Mouse (Mus musculus) left cerebral cortex, adult 2 months (tissue): ENCODE data around the gene Abhd10. TPM values are rescaled to one million over a fixed set of nuclear protein-coding genes. Genes with fewer than 3 reads are reported as not detected.

Experiments used
- DNase-seq, 2 experiments: peaks; one replicate each; pipeline ENCODE4 v3.0.0; 2021 to 2022; ENCODE audit warnings: low spot score in 2 of 2, mixed read lengths in 1 of 2; ENCODE audit errors: extremely low spot score in 1 of 2
- H3K27ac ChIP-seq: fragments of 200-600 bp; 2 replicates; pipeline ENCODE4 v1.8.1; 2022
- H3K4me3 ChIP-seq: fragments of 200-600 bp; 2 replicates; pipeline ENCODE4 v1.8.1; 2022
- CTCF ChIP-seq: fragments of 200-600 bp; IDR thresholded peaks from 2 replicates; pipeline ENCODE4 v1.8.1; 2022; ENCODE audit warnings: antibody characterized with exemption, mild to moderate bottlenecking, moderate library complexity
- intact Hi-C: fragments of 180-260 bp; cut with DNase I; formaldehyde crosslinking; loops from one replicate; pipeline ENCODE4 v1.15.1; 2025
- total RNA-seq, 2 experiments: library from RNA; stranded (reverse); gene quantifications; 2 replicates each; pipeline ENCODE4 v1.2.3; 2021

The Abhd10 gene
- total RNA-seq, 2 experiments from 2014 or later = 21.6 to 23.7 TPM

DNA sequence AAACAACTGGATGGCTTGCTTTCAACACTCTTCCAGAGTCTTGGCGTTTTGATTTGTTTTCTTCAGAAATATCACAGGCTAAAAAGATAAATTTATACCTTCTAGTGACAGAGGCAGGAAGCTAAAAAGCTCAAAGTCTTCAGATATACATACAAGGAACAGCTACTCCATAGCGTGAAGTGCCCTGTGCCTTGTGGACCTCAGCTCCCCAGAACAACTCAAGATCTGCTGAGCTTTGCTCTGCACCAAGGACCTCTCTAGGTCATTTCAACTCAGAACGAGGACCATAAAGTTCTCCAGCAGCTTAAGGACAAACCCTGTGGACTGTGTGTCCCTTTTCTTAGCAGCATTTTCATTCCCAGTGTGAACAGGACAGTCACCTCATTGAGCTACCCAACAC, 22.3 kb upstream of the Abhd10 start:
- Histone ChIP-seq H3K27ac (no peak overlapping the region), H3K4me3 (no peak overlapping the region)
- DNase-seq = no peak
- intact Hi-C loops = no loop called here
- TF ChIP-seq CTCF = no peak

DNA sequence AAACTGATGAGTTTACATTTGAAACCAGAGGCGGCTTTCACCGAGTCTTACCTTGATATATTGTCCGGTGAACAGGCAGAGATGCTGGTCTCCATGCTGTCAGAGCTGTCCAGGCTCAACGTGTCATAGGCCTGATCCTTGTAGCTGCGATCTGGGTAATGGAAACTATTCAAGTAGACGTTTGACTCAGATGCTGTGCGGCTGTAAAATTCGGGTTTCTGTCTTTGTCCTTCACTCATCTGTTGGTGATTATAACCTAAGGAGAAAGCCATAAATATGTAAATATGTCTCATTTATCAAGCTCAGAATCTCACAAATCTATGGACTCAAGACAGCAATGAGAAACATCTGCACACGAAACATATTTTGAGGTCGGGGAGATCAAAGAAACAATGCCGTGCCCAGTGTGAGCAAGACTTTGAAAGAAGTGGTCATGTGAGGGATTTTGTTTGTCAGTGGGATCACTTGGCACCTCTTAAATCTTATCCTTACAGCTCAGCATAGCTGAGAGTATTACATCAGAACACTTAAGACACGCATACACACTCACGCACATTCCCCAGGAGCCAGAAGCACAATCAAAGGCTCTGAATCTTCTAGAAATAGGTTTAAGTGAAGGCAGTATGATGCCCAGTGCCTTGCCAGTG, 20.2 kb upstream of the Abhd10 start:
- Histone ChIP-seq H3K4me3 (no peak overlapping the region), H3K27ac (no peak overlapping the region)
- DNase-seq = no peak
- intact Hi-C loops = no loop called here
- TF ChIP-seq CTCF = no peak

DNA sequence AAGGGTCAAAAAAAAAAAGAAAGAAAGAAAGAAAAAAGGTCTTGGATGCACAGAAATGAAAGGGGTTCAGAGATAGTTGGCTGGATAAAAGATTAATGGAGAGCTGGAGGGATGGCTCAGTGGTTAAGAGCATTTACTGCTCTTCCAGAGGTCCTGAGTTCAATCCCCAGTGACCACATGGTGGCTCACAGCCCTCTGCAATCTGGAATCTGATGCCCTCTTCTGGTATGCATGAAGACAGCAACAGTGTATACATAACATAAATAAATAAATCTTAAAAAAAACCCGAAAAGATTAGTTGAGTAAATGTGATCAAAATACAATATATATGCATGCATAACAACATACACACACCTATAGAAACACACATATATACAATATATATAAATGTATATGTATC, 18.7 kb upstream of the Abhd10 start:
- peak; percentile 40 for TF ChIP-seq CTCF
- intact Hi-C loops = no loop called here
- Histone ChIP-seq H3K27ac (no peak overlapping the region), H3K4me3 (no peak overlapping the region)
- DNase-seq = no peak

DNA sequence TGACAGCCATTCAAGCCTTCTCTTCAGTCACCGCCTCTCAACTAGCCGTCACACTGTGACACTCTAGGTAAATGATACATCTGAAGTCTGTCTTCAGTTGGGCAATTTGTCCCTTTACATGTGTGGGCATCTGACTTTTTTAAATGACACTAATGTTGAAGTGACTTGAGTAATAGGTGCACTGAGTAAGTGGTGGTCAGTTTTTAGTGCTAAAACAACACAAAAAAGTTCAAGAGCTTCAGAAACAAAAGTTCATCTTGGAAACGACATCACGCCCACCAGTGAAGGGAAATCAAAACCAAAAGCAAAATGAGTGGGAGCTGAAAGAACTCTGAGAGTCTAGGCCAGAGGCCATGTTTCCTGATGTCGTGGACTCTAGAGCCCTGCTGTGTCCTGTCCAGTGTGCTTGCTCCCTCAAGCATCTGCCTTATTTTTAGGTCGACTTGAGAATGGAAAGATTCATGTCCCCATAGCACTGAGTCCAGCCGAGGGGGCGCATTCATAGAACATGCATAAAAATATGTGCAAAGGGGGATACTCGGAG, 16.0 kb upstream of the Abhd10 start:
- intact Hi-C loops = no loop called here
- Histone ChIP-seq H3K4me3 (no peak overlapping the region), H3K27ac (no peak overlapping the region)
- no peak for TF ChIP-seq CTCF
- DNase-seq = no peak

DNA sequence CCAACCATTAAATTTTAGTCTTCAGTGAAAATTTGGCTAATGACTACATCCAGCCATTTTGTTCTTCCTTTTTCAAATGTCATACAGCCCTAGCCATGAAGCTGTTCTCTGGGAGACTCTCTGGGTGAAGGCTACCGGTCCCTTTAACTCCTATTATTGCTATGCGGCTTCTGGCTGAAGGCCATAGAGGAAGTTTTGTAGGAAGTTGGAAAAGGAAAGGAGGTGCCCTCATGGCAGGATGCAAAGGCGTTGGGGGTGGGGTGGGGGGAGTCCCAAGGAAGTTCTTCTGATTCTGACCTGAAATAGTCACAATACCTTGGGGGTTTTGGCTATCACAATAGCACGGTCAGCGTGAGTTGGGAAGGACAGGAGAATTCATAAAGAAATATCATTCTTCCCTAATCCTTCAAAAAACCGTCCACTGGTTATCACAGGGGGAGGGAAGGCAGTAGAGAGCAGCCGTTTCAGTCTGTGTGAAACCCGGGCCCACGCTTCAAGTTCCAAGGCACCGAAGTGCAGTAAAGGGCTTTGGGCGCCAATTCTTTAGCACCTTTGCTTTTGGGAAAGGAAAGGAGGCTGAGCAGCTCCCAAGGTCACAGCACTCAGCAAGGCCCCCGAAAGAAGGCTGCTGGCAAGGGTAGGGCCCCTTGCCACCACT, 14.8 kb upstream of the Abhd10 start:
- Histone ChIP-seq H3K4me3 (no peak overlapping the region), H3K27ac (peak overlapping the region; percentile 2; the same call in 1 of the 2 replicates)
- DNase-seq = no peak
- intact Hi-C loops = loop anchor here (2.0 kb wide), 3 partner anchors 59 to 265 kb away; no protein-coding TSS in a partner anchor
- no peak for TF ChIP-seq CTCF

DNA sequence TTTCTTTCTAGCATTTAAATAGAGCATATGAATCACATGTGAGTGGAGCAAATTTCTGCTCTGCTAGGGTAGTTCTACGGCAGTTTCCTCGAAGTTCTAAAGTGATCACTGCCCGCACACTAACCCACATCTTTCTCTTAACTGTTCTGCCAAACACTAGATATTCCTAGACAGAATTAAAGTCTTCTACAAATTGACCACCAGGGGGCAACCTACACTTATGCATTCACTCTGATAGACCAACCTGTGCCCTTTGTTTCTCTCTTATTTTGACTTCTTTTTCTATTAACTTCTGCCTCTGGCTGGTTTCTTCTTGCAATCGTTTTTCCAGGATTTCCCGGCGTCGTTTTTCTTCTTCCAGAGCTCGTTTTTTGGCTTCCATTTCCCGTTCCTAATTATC, 14.1 kb upstream of the Abhd10 start:
- DNase-seq = no peak
- TF ChIP-seq CTCF = peak; percentile 93
- intact Hi-C loops = loop anchor here (2.0 kb wide), 3 partner anchors 60 to 266 kb away; no protein-coding TSS in a partner anchor
- Histone ChIP-seq H3K27ac (no peak overlapping the region), H3K4me3 (no peak overlapping the region)

DNA sequence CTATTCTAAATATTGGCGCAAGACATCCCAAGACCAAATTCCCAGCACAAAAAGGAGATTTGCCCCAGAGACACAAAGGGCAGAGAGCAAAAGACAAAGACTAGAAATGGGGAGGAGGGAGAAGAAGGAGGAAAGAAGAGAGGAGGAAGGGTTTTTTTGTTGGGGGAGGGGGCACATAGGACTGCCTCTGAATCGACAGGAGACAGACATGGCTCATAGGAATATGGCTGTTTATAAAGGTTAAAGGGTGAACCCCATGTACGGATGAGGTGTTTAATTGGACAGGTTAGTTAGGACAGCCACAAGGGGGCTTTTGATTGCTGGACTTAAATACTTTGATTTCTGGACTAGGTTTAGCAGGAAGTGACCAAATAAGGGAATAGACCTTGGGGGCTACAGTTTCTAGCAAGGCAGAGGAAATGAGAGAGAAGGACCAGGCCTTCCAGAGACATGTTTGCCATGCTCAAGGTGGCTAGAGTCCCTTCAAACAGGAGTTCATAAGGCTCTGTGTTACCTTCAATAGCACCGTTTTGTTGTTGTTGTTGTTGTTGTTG, 913 bp upstream of the Abhd10 start:
- peak overlapping the region; percentile 88 for H3K4me3 ChIP-seq

DNA sequence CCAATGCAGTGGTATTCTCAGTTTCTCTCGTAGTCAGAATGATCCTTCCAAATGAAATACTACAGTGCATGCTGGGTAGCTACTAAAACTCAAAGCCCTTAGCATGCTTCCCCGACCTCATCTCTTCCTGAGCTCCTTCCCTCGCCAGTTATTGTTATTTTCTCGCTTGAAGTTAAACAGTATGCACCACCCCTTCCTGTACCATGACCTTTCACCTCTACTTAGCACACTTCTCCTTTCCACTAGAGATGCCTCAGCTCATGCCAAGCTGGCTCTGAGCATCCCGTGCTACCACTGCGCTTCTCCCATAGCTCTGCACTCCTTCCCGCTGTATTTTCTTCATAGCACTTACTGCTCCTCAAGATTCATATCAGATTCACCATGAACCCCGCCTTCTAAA, 4.9 kb downstream of the Abhd10 start:
- H3K4me3 ChIP-seq = no peak overlapping the region
- TF ChIP-seq CTCF = no peak
- DNase-seq = no peak
- no peak overlapping the region for H3K27ac ChIP-seq
- intact Hi-C loops = no loop called here

More for the DNA sequence above, 913 bp upstream of the Abhd10 start:
- no peak for DNase-seq
- H3K27ac ChIP-seq = peak overlapping the region; percentile 96; the same call in 1 of the 2 replicates
- intact Hi-C loops = no loop called here
- TF ChIP-seq CTCF = no peak; the same call in 1 of the 2 replicates

DNA sequence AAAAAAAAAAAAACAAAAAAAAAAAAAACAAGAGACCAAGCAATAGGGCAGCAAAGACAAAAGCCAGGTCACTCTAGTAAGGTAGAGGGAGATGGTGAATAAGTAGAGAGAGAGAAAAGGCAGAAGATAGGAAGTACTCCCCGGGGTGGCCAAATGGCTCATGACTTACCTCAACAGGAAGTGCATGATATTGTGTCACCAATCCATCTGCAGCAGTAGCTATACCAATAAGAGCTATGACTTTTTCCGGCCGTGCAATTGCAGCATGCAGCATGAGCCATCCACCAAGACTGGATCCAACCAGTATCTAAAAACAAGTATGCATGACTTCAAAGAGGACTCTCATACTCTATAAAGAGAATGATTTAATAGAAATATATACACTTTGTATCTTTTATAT, 6.0 kb downstream of the Abhd10 start:
- no peak overlapping the region for H3K27ac ChIP-seq
- no peak for DNase-seq
- intact Hi-C loops = no loop called here
- no peak for TF ChIP-seq CTCF
- no peak overlapping the region for H3K4me3 ChIP-seq

DNA sequence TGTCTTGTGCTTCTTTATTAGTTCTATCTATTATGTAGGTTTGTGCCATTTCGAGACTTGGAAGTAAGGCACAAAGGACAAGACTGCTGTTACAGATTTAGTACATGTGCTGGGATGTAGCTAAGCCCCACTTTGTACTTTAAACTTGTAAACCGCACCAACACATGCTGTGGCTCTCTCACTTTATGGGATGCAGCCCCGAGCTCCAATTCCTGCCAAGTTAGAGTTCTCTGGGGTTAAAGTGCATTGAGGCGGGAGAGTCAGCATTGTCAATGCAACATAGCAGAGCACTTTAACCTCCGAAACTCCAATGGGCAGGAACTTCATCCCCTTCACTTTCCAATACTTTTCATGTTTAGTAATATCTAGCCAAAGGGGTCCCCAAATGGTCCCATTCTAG, 13.6 kb downstream of the Abhd10 start:
- Histone ChIP-seq H3K27ac (peak overlapping the region; percentile 30; the same call in 1 of the 2 replicates), H3K4me3 (no peak overlapping the region)
- TF ChIP-seq CTCF = no peak
- intact Hi-C loops = no loop called here
- DNase-seq = no peak

DNA sequence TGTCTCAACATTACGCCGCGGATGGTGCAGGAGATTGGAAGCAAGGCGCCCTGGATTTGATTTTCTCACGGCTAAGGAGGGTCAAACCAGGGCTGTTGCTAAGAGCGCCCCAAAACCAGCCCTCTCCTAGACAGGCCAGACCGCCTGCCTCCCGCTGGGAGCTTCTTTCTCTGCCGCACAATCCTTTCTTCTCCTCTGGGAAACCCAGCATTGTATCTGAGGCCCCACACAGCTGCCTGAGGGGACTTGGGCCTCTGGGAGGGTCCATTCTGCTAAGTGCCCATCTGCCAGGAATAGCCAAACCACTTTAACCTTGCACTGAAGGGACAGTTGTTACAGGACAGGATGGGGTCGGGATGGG, 18.0 kb downstream of the Abhd10 start:
- H3K27ac ChIP-seq = peak overlapping the region; percentile 97
- no peak for DNase-seq
- no peak for TF ChIP-seq CTCF
- H3K4me3 ChIP-seq = peak overlapping the region; percentile 75
- intact Hi-C loops = loop anchor here (5.0 kb wide), 1 partner anchor 317 kb away; the partner anchor contains the start of gene Cd200

DNA sequence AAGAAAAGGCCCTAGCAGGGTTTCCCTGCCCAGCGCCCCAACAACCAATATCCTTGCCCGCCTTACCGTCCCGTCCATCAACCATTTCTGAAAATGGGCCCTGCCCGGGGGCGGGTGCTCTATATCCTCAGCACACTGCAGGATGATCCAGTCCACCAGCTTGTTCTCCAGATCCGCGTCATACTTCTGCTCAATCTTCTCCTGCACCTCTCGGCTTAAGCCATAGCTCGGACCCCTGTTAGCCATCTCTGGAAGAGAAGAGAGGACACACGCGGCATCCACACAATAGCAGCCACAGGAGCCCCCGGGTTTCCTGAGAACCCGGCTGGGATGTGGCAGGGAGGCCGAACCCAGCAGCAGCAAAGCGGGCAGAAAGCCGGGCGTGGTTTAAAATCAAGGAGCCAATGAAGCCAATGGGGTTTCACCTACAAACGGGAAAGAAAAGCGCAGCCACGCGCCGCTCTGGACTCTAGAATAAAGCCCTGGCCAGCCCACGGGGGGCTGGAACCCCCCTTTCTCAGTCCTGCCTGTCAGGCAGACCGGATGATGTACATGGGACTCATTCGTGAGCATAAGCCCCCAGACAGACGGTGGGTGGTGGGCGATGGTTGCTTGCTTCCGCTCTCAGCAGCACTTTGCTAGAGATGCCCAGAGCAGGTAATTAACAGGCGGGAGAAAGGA, 18.6 kb downstream of the Abhd10 start, which contains the start of gene Tagln3:
Tagln3 (minus strand) TSS at position 548 of the 681 bp plus-strand sequence.
- peak within 1 kb of the TSS; percentile 97 for H3K27ac ChIP-seq
- no peak for TF ChIP-seq CTCF
- intact Hi-C loops = loop anchor here (5.0 kb wide), 1 partner anchor 317 kb away; the partner anchor contains the start of gene Cd200
- peak; percentile 71 to 79 for DNase-seq
- H3K4me3 ChIP-seq = peak within 1 kb of the TSS; percentile 75
